Mouse (Mus musculus): ENCODE measurements around the gene Gm5592. TPM values are rescaled to one million over a fixed set of nuclear protein-coding genes. Genes with fewer than 3 reads are reported as not detected.
"Not testable (repeated sequence)": the region's sequence is repeated elsewhere in the genome, so short reads cannot be mapped to it uniquely, and the experiment has no call there.

Gm5592 gene
- polyA plus RNA-seq (2015; fragmentation: Nextera tagmentation; extraction: Ambion mirVana): not detected in 2 replicates

- H3K36me3 ChIP-seq (replicated peaks); H3K27me3 ChIP-seq; H3K9me3 ChIP-seq (replicated peaks); H3K4me3 ChIP-seq (replicated peaks); H3K9ac ChIP-seq; ATAC-seq (ENCODE audit: insufficient read depth); H3K4me2 ChIP-seq; H3K27ac ChIP-seq (replicated peaks); H3K4me1 ChIP-seq (replicated peaks): not testable (repeated sequence)
- 65% methylated on average over 4 of the region's 4 CpGs for WGBS (ENCODE audit: insufficient replicate concordance)
Observed at GRCm38 (mm10) chr7:41153541-41153940, at the start of gene Gm5592. Gene Gm5592, plus strand, starts transcription at chr7:41153841.

GRCm38 (mm10) chr7:41155806-41156205 is 2.2 kb downstream of the Gm5592 start:
- H3K4me3 ChIP-seq (replicated peaks); H3K27ac ChIP-seq (replicated peaks); H3K9me3 ChIP-seq (replicated peaks); H3K36me3 ChIP-seq (replicated peaks); ATAC-seq (ENCODE audit: insufficient read depth); H3K4me2 ChIP-seq; H3K9ac ChIP-seq; H3K4me1 ChIP-seq (replicated peaks); H3K27me3 ChIP-seq: not testable (repeated sequence)
- 67% methylated on average over 2 of the region's 2 CpGs for WGBS (ENCODE audit: insufficient replicate concordance)

GRCm38 (mm10) chr7:41157879-41158278 is 4.2 kb downstream of the Gm5592 start:
- not testable (repeated sequence) for H3K9ac ChIP-seq; H3K27ac ChIP-seq (replicated peaks); H3K4me2 ChIP-seq; H3K9me3 ChIP-seq (replicated peaks); H3K4me1 ChIP-seq (replicated peaks); ATAC-seq (ENCODE audit: insufficient read depth); H3K4me3 ChIP-seq (replicated peaks); H3K36me3 ChIP-seq (replicated peaks); H3K27me3 ChIP-seq
- no CpG with 5 or more reads among the region's 1 CpGs for WGBS (ENCODE audit: insufficient replicate concordance)

- not testable (repeated sequence) for H3K4me3 ChIP-seq (replicated peaks); H3K9me3 ChIP-seq (replicated peaks)
- 36% methylated on average over 2 of the region's 2 CpGs for WGBS (ENCODE audit: insufficient replicate concordance)
Observed at GRCm38 (mm10) chr7:41158562-41158961, 4.9 kb downstream of the Gm5592 start.

GRCm38 (mm10) chr7:41193671-41194070 is 40.0 kb downstream of the Gm5592 start:
- Histone ChIP-seq H3K9me3 (replicated peaks) (no peaks in the 10 kb centered on the region), H3K4me3 (replicated peaks) (no peak overlapping the region), H3K4me1 (replicated peaks) (no peaks in the 10 kb centered on the region), H3K27ac (replicated peaks) (no peak overlapping the region), H3K9ac (no peak overlapping the region), H3K4me2 (no peak overlapping the region), H3K36me3 (replicated peaks) (no peaks in the 10 kb centered on the region), H3K27me3 (no peaks in the 10 kb centered on the region)
- WGBS (ENCODE audit: insufficient replicate concordance): 40% methylated on average over 4 of the region's 4 CpGs
- ATAC-seq (ENCODE audit: insufficient read depth): no peak

More at GRCm38 (mm10) chr7:41158562-41158961, 4.9 kb downstream of the Gm5592 start:
- ATAC-seq (ENCODE audit: insufficient read depth); H3K9ac ChIP-seq; H3K27me3 ChIP-seq; H3K27ac ChIP-seq (replicated peaks); H3K4me1 ChIP-seq (replicated peaks); H3K4me2 ChIP-seq; H3K36me3 ChIP-seq (replicated peaks): not testable (repeated sequence)

Other genes with a start within 250 kb of the Gm5592 start
- gene 4930433I11Rik, start 166.3 kb upstream of the Gm5592 start, polyA plus RNA-seq (2015; fragmentation: Nextera tagmentation; extraction: Ambion mirVana): not detected in 2 replicates
- not detected in 2 replicates for gene Gm4884, start 121.1 kb upstream of the Gm5592 start, polyA plus RNA-seq (2015; fragmentation: Nextera tagmentation; extraction: Ambion mirVana)
- gene AI987944, start 239.5 kb downstream of the Gm5592 start, polyA plus RNA-seq (2015; fragmentation: Nextera tagmentation; extraction: Ambion mirVana): 5.1 and 5.5 TPM in 2 replicates